Mouse (Mus musculus): ENCODE measurements around the gene Chchd5.

The Chchd5 gene

DNA sequence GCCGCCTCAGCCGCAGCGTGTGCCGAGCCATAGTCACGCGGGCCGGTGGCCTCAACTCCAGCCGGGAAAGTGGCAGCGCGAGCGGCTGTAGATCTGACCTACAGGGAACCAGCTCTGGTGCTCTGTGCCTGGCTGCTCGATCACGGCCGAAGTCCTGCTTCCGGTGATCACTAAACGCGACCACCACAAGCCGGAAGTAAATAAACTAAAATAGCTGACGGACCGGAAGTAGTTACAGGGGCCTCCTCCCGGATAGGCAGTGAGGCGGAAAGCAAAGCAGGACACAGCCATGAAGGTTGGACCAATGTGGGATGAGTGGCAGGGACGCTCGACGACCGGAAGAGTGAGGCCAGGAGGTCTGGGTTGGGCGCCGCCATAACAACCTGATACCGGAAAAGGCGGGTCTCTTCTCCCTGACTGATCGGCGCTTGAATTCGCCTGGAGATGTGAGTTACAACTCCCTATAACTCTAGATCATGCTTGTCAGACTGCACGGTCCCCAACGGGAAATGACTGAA is at the start of gene Chchd5:
Gene Chchd5, plus strand, starts transcription at position 289 of the 518 bp plus-strand sequence.
- DNase-seq (ENCODE audit: low read depth, low spot score) = peak; percentile 100

DNA sequence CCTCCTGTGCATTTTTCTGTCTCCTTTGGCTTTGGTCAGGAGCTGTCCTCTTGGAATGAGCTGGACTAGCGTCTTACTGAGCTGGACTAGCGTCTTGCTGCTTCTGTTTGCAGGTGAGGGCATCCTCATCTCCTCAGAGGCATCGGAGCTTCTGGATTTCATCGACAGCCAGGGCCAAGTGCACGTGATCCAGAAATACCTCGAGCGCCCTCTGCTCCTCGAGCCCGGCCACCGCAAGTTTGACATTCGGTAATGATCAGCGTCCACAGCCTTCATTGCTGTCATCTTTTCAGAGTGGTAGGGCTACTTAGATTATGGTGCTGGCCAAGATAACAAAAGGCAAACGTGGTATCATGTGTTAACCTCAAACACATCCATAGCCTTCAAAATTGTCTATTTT is 48.4 kb upstream of the Chchd5 start:
- no peak for DNase-seq (ENCODE audit: low read depth, low spot score)

DNA sequence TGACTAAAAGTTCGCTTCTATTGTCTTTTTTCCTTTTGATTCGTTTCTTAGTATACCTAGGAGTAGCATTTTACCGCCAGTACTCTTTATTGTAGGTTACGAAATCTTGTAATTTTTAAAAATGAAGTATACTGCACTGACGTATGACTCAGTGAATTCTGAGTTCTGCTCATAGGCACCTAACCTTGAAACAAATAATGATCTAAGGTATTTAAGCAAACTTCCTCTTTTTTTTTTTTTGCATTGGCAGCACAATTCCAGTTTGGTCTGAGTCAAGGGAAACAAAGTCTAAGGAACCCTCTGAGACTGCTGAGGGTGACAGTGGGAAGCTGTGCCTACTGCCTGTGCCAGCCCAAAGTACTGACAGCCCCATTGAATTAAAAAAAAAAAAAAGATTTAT is 46.0 kb upstream of the Chchd5 start:
- DNase-seq (ENCODE audit: low read depth, low spot score) = no peak

DNA sequence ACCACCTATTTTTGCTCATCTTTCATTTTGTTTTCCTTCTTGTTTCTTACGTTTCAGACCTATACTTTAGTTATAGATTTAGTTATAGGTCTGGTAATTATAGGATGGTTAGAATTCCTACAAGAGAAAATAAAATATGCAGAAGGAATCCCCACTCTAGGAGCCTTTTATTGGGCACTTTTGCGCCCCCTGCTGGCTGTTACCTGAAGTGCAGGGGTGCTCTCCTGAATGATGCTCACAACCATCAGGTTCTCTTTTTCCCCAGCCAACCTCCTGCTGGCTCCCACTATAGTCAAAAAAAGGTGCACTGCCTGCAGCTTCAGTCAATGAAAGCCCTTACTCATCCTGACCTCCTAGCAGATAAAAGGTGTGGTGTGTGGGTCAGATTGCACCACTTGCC is 44.5 kb upstream of the Chchd5 start:
- peak; percentile 69 for DNase-seq (ENCODE audit: low read depth, low spot score)

DNA sequence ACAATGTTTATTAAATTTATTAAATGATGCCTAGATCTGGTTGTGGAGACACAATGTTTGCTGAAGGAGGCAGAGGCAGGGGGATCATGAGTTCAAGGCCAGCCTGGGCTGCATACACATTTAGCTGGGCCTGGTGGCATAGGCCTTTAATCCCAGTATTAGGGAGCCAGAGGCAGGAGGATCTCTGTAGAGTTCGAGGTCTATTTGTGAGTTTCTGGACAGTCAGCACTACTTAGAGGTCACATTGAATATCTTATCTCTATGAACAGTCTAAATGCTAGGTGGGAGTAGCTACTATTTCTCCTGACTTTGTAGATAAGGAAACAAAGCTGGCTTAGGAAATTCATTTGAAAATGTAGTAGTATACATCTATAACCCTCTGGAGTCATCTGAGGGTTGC is 42.0 kb upstream of the Chchd5 start:
- DNase-seq (ENCODE audit: low read depth, low spot score) = no peak

DNA sequence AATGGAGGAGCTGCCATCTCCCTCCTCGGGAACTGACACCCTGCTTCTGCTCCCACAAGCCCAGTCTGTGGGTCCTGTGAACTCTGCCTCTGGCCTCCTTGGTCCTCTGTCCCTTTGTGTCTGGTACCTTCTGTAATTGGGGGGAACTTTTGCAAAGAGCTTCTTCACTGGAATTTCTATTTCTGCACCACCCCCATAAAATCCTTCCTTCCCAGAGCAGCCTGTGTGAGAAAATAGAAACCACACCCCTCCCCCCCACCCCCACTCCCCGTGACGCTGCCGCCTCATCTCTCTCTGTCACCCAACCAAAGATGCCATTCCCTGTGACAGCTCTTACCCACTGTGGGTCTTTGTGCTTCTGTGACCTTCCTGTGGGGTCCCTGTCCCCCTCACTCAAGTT is 39.1 kb upstream of the Chchd5 start:
- no peak for DNase-seq (ENCODE audit: low read depth, low spot score)

DNA sequence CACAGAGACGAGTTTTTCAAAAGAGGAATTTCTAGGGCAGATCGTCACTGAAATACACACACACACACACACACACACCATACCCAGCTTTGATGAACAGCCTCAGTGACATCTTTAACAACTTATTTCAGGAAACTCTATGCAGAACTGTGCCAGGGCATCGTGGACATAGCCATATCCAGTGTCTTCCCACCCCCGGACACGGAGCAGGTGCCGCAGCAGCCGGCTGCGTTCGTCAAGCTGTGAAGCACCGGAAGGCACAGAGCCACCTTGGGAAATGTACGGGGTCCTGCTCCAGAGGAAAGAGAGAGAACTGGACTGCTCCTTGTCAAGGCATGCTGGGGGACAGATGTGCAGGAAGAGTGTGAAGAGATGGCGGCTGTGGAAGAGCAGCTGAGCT is 36.7 kb upstream of the Chchd5 start:
- DNase-seq (ENCODE audit: low read depth, low spot score) = no peak

DNA sequence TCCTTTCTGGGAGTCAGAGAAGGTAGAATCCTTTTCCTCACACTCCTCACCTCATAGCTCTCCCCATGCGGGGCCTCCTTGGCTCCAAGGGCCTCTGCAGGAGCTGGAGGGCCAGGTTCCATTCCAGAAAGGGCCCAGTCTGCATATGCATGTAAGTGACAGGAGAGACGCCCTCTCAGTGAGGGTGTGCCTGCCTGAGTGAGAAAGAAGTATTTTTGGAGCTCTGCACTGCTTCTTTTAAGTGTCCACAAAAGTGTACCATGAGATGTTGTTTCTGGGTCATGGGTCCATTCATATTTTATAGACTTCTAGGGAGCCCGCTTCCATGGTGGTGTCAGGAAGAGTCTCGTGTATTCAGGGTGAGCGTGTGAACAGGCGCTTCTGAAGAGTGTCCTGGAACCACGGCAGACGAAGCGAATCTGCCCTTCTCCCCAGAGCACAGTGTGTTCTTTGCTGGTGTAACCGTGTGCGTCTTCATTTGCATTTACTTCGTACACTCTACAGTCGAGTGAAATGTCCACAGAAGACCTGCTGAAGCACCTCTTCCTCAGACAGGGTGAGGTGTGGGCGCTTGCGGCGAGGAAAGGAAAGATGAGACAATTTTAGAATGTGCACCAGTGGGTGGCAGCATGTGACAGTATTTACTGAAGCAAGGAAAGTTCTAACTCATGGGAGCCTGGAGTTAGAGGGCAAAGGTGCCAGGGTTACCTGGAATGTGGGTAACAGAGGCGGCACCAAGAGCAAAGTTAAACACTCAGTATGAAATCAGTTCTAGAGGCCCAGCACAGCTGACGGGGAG is 35.4 kb upstream of the Chchd5 start:
- no peak for DNase-seq (ENCODE audit: low read depth, low spot score)

DNA sequence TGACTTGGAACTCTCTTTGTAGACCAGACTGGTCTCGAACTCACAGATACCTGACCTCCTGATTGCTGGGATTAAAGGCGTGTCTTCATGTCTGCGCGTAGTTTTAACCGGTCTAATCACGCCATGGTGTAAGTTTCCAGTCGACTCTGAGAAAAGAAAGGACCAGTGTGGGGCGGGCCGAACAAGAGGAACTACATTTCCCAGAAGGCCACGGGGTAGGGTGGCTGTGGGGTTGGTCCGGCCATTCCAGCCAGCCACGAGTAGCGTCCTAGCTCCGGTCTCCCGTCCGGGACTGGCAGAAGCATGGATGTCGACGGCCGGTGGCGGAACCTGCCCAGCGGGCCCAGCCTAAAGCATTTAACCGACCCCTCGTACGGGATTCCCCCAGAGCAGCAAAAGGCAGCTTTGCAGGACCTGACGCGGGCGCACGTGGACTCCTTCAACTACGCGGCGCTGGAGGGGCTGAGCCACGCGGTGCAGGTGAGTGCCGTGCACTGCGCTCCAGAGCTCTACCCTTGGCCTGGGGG is 28.7 kb upstream of the Chchd5 start, which contains the start of gene Polr1b:
Gene Polr1b, plus strand, starts transcription at position 212 of the 527 bp plus-strand sequence.
- DNase-seq (ENCODE audit: low read depth, low spot score) = peak; percentile 99

DNA sequence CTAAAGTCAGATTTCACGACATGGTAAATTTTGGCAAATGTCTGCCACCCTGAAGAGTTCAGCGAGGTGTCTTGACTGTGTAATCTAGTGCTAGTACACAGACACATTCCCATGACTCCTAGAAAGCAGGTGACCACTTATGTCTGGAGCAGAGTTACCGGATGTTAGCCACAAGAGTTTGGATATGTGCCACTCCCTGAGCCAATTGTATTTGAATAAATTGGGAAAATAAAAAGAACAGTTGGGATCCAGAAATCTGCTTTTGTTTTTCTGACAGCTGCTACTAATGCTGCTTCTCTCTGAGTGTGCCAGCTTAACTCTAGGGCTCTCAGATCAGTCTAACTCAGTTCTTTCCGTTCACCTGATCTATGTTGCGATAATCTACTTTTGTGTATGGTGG is 16.6 kb upstream of the Chchd5 start:
- no peak for DNase-seq (ENCODE audit: low read depth, low spot score)

DNA sequence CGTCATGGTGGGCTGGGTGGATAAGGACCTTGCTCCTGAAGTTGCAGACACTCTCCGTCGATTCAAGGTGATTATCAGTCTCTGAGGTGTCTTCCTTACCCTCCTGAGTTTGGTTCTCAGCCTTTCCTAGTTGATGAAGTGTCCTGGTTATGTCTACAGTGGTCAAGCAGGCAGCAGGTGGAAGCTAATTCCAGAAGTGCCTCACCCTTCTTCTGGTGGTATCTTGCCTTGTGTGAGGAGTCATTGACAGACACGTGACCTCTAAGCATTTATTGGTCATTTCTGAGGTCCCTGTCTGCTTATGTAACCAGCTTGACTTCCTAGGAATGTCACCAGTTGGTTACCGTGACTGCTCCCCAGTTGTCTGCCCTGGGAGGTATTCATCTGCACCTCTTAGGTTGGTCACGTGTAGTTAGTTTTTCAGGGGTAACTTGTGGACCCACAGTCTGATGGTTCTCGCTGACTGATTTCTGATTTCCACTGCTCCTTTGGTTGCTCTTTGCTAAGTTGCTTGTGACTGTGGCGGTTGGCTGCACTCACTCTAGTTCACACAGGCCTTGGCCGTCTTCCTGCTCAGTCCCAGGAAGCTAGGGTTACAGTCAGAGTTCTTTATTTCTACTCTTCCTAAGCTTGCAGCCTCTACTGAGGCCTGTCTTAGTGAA is 13.7 kb upstream of the Chchd5 start:
- DNase-seq (ENCODE audit: low read depth, low spot score) = no peak

DNA sequence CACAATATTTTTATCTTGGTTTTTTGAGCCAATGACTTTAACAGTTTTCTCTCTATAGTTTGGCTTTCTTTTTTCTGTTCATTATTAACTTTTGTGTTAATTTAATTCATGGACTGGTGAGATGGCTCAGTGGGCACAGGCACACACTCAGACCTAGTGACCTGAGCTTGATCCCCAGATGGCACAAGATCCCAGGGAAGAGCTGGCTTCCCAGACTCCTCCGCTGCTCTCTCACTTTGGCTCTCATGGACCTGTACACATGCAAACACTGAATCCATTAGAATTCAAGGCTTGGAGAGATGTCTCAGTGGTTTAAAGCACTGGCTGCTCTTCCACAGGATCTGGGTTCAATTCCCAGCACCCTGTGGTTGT is 13.1 kb upstream of the Chchd5 start:
- DNase-seq (ENCODE audit: low read depth, low spot score) = no peak

DNA sequence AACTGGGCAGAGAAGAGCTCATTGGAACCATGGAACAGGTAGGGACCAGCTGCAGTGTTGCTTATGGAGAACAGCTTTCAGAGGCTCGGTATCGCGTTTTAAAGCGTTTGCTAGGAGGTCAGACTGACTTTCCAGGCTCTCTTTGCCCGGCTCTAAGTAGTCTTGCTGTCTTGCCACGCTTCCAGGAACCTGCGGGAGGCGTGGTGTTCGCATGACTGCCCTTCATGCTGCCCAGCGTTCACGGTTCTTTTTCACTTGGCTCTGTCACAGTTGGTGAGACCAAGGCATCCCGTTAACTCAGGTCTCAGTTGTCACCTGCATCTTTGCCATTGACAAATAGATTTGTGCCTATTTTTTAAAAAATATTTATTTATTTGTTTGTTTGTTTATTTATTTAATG is 11.4 kb upstream of the Chchd5 start:
- DNase-seq (ENCODE audit: low read depth, low spot score) = no peak

DNA sequence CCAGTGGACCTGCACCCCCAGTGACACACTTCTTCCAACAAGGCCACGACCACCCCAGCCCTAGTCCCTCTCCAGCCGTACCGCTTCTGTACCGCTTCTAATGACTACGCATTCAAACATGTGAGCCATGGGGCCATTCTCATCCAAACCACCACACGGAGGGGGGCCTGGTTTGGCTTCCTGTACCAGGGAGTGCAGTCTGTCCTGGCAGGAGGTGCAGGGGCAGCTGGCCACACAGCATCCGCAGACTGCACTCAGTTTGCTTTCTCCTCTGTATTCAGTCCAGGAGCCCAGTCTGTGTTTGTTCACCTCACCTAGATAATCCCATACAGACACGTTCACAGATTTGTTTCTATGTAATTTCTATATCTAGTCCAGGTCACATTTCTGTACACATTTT is 7.5 kb upstream of the Chchd5 start:
- DNase-seq (ENCODE audit: low read depth, low spot score) = no peak

DNA sequence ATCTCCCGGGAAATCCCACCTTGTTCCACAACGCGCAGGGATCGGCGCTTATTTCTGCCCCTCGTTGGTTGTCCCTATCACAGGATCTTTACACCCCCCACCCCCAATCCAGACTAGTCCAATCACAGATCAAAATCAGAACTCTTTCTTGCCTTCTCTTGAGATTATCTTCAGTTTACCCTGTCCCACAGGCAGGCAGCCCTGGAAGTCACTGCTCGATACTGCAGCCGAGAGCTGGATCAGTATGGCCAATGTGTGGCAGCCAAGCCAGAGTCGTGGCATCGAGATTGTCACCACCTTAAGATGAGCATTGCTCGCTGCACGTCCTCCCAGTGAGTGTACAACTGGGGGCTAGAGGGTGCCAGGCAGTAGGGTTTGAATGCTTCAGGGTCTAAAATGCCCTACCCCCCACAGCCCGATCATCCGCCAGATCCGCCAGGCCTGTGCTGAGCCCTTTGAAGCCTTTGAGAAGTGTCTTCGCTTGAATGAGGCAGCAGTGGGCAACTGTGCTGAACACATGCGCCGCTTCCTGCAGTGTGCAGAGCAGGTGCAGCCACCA is 566 bp downstream of the Chchd5 start:
- no peak for DNase-seq (ENCODE audit: low read depth, low spot score)

DNA sequence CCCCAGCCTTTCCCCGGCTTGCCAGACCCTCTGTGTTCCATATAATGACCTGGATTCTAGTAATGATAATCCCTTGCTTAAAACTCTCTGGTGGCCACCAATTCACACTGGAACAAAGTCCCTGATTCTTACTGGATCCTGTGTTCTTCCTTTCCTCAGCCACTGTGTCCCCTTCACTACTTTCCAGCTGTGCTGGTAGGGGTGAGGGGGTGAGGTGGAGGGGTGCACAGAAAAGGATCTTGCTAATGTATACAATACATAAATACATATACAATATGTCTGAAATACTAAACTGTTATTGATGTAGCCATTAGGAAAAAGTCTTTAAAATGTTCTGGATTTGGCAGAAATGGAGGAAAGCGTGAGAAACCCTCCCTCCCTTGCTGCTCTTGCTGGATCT is 1.3 kb downstream of the Chchd5 start:
- DNase-seq (ENCODE audit: low read depth, low spot score) = no peak

DNA sequence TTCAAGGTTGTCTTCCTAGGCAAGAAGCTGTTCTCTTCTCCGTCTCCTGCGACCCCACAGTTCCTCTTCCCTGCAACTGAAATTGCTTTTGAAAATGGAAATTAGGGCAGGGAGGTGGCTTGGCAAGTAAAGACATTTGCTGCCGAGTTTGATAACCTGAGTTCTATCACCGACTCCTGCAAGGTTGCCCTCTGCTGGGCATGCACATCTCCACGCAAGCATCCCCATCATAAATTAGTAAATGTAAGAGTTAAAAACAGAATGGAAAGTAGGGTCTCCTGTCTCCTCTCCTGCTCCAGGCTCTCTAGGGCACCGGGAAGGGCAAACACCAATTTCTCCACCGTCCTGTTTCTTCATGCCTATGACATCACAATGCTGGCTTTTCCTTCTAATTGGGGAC is 2.7 kb downstream of the Chchd5 start:
- peak; percentile 49 for DNase-seq (ENCODE audit: low read depth, low spot score)

DNA sequence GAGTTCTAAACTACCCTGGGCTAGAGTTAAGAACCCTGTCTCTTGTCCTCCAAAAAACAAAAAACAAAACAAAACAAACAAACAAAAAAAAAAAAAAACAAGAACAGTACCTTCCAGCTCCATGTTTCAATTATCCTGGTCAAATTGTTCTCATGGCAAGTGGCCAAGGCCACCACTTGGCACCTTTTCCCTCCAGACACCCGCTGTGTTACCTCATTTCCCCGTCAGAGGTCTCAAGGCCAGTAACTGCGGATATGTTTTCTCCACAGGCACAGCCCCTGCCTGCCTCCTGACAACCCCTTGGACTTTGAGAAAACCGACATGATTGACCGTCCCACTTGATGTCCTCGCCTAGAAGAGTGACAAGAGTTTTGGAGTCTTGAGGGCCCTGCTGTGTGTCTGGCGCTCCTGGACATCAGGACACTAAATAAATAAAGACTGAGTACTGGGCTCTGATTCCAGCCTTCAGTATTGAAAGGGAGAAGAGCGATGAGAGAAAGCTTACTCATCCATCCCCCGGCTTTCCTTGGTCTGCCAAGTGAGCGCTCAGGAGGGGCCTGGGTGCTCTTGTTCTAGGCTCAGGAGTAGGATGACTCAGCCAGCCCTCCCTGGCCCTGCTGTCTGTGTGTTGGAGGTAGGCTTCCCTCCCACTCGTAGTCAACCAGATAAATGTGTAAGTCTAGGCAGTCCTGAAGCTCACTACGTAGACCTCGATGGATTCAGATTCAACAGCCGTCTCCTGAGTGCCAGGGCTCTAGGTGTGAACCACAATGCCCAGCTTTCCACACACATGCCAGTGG is 3.7 kb downstream of the Chchd5 start:
- peak; percentile 91 for DNase-seq (ENCODE audit: low read depth, low spot score)

DNA sequence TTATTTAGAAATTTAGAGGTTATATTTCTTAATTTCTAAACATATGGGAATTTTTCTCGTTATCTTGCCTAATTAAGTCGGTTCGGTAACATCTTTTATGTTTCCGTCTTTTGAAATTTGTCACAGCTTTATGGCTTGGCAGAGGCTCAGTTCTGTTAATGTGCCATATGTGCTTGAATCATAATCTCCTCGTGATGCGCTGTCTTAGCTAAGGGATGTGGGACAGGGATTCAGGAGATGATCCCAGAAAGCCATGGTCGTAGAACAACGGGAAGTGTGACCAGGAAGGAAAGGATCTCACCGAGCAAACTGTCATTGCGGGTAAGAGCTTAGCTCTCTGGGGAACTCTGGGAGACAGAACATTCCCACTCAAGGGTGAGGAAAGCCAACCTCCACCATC is 10.4 kb downstream of the Chchd5 start:
- no peak for DNase-seq (ENCODE audit: low read depth, low spot score)

DNA sequence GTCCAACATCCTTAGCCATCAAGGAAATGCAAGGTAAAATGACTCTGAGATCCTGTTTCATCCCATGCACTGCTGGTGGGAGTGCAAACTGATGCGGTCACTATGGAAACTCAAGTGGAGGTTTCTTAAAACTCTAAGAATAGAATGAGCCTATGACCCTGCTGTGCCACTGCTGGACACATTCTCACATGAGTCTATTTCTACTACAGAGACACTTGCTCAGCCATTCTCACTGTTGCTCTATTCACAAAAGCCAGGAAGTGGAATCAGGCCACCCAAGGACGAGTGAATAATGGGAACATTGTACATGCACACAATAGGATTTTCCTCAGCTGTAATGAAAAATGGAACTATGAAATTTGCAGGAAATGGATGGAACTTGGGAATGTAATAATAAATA is 19.3 kb downstream of the Chchd5 start:
- no peak for DNase-seq (ENCODE audit: low read depth, low spot score)

DNA sequence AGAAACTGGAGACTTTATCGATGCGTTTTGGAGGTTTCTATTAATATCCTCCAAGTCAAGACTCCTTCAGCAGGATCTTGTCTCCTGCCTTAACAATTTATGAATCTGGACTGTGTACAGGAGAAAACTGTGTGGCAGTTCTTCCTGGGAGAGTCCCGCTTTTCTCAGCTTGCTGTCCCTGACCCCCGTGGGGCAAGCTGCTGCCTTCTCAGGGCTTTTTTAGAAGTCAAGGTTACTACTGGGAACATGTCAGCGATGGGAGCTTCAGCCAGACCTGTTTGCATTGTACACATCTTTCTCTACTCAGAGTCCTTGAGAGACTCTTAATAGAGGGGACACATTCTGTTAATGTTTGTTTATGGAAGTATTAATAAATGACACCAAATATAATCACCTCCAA is 20.9 kb downstream of the Chchd5 start:
- no peak for DNase-seq (ENCODE audit: low read depth, low spot score)

DNA sequence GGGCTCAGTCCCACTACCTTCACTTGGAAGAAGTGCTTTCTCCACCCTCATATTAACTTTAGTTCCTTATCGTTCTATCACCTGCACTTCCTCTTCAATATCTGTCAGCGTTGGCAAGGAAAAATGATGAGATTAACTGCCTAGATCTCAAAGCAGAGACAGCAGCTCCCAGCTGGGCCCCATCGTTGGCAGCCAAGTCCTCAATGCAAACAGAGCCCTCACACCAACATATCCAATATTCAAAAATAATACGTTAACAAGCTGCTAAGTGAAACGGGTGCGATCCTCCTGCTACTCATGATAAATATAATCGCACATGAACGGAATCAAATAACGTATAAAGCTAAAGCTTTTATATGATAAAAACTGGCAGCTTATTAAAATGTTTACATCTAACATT is 21.6 kb downstream of the Chchd5 start:
- DNase-seq (ENCODE audit: low read depth, low spot score) = no peak
